8 mouse cellular contexts compared by ENCODE assay signal in genomic region chr3:103914010-103914669, GRCm38 (mm10). TPM values are rescaled to one million over a fixed set of nuclear protein-coding genes. Genes with fewer than 3 reads are reported as not detected.
DNase-seq lines count a peak whose midpoint lies in the region; ATAC-seq lines count a peak whose summit lies in the region.

Gene Rsbn1 (plus strand): TSS chr3:103914120.

- no peaks in the 10 kb centered on the region for H3K36me3 ChIP-seq in heart, embryonic 14.5 days (ENCODE audit: control insufficient read depth, insufficient read depth, low read length)
- H3K36me3 ChIP-seq in liver, embryonic 13.5 days: no peaks in the 10 kb centered on the region
- H3K36me3 ChIP-seq in stomach, embryonic 16.5 days (ENCODE audit: control insufficient read depth, insufficient read depth, low read length): no peaks in the 10 kb centered on the region

- H3K4me2 ChIP-seq in heart, embryonic 14.5 days (ENCODE audit: low read length): peak within 1 kb of the TSS; percentile 71
- H3K4me2 ChIP-seq in liver, embryonic 13.5 days: peak within 1 kb of the TSS; percentile 78
- peak within 1 kb of the TSS; percentile 77 for H3K4me2 ChIP-seq in stomach, embryonic 16.5 days (ENCODE audit: low read depth, low read length)

- no peaks in the 10 kb centered on the region for H3K27me3 ChIP-seq in heart, embryonic 14.5 days (ENCODE audit: control insufficient read depth, insufficient read depth, low read length)
- H3K27me3 ChIP-seq in liver, embryonic 13.5 days: no peaks in the 10 kb centered on the region
- H3K27me3 ChIP-seq in stomach, embryonic 16.5 days (ENCODE audit: control insufficient read depth, insufficient read depth, low read length): no peaks in the 10 kb centered on the region

- H3K4me3 ChIP-seq in heart, embryonic 14.5 days (ENCODE audit: control insufficient read depth in 1 of 2, insufficient read depth in 1 of 2, low read depth in 1 of 2, low read length in 2 of 2): peak within 1 kb of the TSS; percentile 99
- peak within 1 kb of the TSS; percentile 99 for H3K4me3 ChIP-seq in liver, embryonic 13.5 days (replicated peaks)
- H3K4me3 ChIP-seq in stomach, embryonic 16.5 days (replicated peaks; ENCODE audit: low read length): peak within 1 kb of the TSS; percentile 98

- H3K27ac ChIP-seq in heart, embryonic 14.5 days (replicated peaks in 1 of 2; ENCODE audit: control insufficient read depth in 1 of 2, insufficient read depth in 1 of 2, low read depth in 2 of 2, low read length in 2 of 2): peak within 1 kb of the TSS; percentile 94 to 99
- H3K27ac ChIP-seq in liver, embryonic 13.5 days: peak within 1 kb of the TSS; percentile 95
- H3K27ac ChIP-seq in stomach, embryonic 16.5 days (ENCODE audit: low read length): peak within 1 kb of the TSS; percentile 93

- peaks cover 0 to 11% of the 10 kb centered on the region in 2 experiments; a peak in 2 of 4 replicates for H3K4me1 ChIP-seq in heart, embryonic 14.5 days (ENCODE audit: control insufficient read depth in 2 of 2, insufficient read depth in 2 of 2, low read length in 2 of 2)
- peaks cover 23% of the 10 kb centered on the region for H3K4me1 ChIP-seq in liver, embryonic 13.5 days (replicated peaks)
- peaks cover 10% of the 10 kb centered on the region for H3K4me1 ChIP-seq in stomach, embryonic 16.5 days (ENCODE audit: control insufficient read depth, insufficient read depth, low read length)

- under 1% methylated on average over 52 of the region's 55 CpGs for WGBS in heart, embryonic 14.5 days
- under 1% methylated on average over 54 of the region's 55 CpGs for WGBS in liver, embryonic 13.5 days (ENCODE audit: insufficient replicate concordance)
- WGBS in stomach, embryonic 16.5 days: under 1% methylated on average over 52 of the region's 55 CpGs

- peak within 1 kb of the TSS; percentile 97 for H3K9ac ChIP-seq in heart, embryonic 14.5 days (ENCODE audit: low read length)
- peak within 1 kb of the TSS; percentile 99 for H3K9ac ChIP-seq in liver, embryonic 13.5 days
- H3K9ac ChIP-seq in stomach, embryonic 16.5 days (ENCODE audit: low read length): peak within 1 kb of the TSS; percentile 99

- H3K9me3 ChIP-seq in heart, embryonic 14.5 days (ENCODE audit: control insufficient read depth, low read length): no peaks in the 10 kb centered on the region
- no peaks in the 10 kb centered on the region for H3K9me3 ChIP-seq in liver, embryonic 13.5 days (replicated peaks)
- no peaks in the 10 kb centered on the region for H3K9me3 ChIP-seq in stomach, embryonic 16.5 days (replicated peaks; ENCODE audit: control insufficient read depth, low read length)

- peak; percentile 87 for DNase-seq in c-Kit-negative CD71-positive TER-119-positive erythroid progenitor cells, embryonic 14.5 days (ENCODE audit: low read depth, low spot score)
- peak; percentile 95 for DNase-seq in fibroblast of lung, adult 2 months (ENCODE audit: low read depth)
- peak; percentile 98 for DNase-seq in kidney, postnatal 14 days
- peak; percentile 94 for DNase-seq in liver, embryonic 13.5 days
- peak; percentile 95 for DNase-seq in neural tube, embryonic 10.5 days (ENCODE audit: extremely low spot score, low spot score)

- ATAC-seq in CD4-positive, CD25-positive, alpha-beta regulatory T cell, adult 4 months: peak; percentile 94
- ATAC-seq in heart, embryonic 14.5 days (ENCODE audit: insufficient number of reproducible peaks, insufficient read depth, low FRiP score, low read depth): peak; percentile 100
- ATAC-seq in liver, embryonic 13.5 days (ENCODE audit: low read depth): peak; percentile 98
- peak; percentile 100 for ATAC-seq in stomach, embryonic 16.5 days (ENCODE audit: insufficient read depth, low FRiP score)

RNA-seq across cellular contexts. Expression of gene Rsbn1, which starts in this region (rescaled TPM):
- polyA plus RNA-seq in CD4-positive, CD25-positive, alpha-beta regulatory T cell, adult 4 months (2017; shearing (Covaris generic)): 10 to 100 TPM; 10.5 to 11.2 TPM
- polyA plus RNA-seq in heart, embryonic 14.5 days (2014; fragmentation: Nextera tagmentation; extraction: Ambion mirVana): 6.8 and 7.0 TPM in 2 replicates
- polyA plus RNA-seq in liver, embryonic 13.5 days (2015; fragmentation: Nextera tagmentation; extraction: Ambion mirVana): 4.2 and 5.2 TPM in 2 replicates
- 6.3 and 7.3 TPM in 2 replicates for polyA plus RNA-seq in stomach, embryonic 16.5 days (2015; fragmentation: Nextera tagmentation; extraction: Ambion mirVana)

Comparison
In these comparisons a context has a peak if more than half of its experiments do, and no peak if none do; other contexts are left out.
1. Peak in every context shown above with its lines: DNase-seq, ATAC-seq, H3K4me3 ChIP-seq and H3K27ac ChIP-seq.